Mouse (Mus musculus): ENCODE measurements around the gene Mtmr14. TPM values are rescaled to one million over a fixed set of nuclear protein-coding genes. Genes with fewer than 3 reads are reported as not detected.

Gene Mtmr14
- 42.0 and 45.1 TPM in 2 replicates for polyA plus RNA-seq (2016; fragmentation: Nextera tagmentation; extraction: Ambion mirVana)

- peak within 1 kb of the TSS; percentile 87 for H3K4me3 ChIP-seq
- no peaks in the 10 kb centered on the region for H3K27me3 ChIP-seq (ENCODE audit: poor library complexity, severe bottlenecking)
- DNase-seq (ENCODE audit: extremely low spot score, low spot score) = peak; percentile 99
- H3K9me3 ChIP-seq = no peaks in the 10 kb centered on the region
- under 1% methylated on average over 55 of the region's 55 CpGs for WGBS
- peaks cover 22% of the 10 kb centered on the region for H3K36me3 ChIP-seq (replicated peaks)
- peaks cover 26% of the 10 kb centered on the region for H3K4me1 ChIP-seq
- H3K27ac ChIP-seq = peak within 1 kb of the TSS; percentile 86
These were observed at the start of gene Mtmr14 for GRCm38 (mm10) chr6:113237542-113238270. Gene Mtmr14 (plus strand): TSS chr6:113237843.

GRCm38 (mm10) chr6:113193765-113194460 is 43.7 kb upstream of the Mtmr14 start:
- H3K4me1 ChIP-seq = peaks cover 29% of the 10 kb centered on the region
- H3K27ac ChIP-seq = 0 out of 2 replicates have a peak overlapping the region, but pooled peaks have one; percentile 36
- peak; percentile 56 for DNase-seq (ENCODE audit: extremely low spot score, low spot score)
- 3% methylated on average over 46 of the region's 46 CpGs for WGBS
- H3K9me3 ChIP-seq = no peaks in the 10 kb centered on the region
- peaks cover 7% of the 10 kb centered on the region; the same call in 1 of the 2 replicates for H3K36me3 ChIP-seq (replicated peaks)
- H3K4me3 ChIP-seq = peak overlapping the region; percentile 82
- H3K27me3 ChIP-seq (ENCODE audit: poor library complexity, severe bottlenecking) = peaks cover 50% of the 10 kb centered on the region

GRCm38 (mm10) chr6:113194517-113194840 is 43.2 kb upstream of the Mtmr14 start:
- 3% methylated on average over 5 of the region's 5 CpGs for WGBS
- Histone ChIP-seq H3K27ac (peak overlapping the region; percentile 91; the same call in 1 of the 2 replicates), H3K9me3 (no peaks in the 10 kb centered on the region), H3K36me3 (replicated peaks) (peaks cover 7% of the 10 kb centered on the region; the same call in 1 of the 2 replicates), H3K4me3 (peak overlapping the region; percentile 82), H3K27me3 (ENCODE audit: poor library complexity, severe bottlenecking) (peaks cover 50% of the 10 kb centered on the region), H3K4me1 (peaks cover 29% of the 10 kb centered on the region)
- peak; percentile 26 for DNase-seq (ENCODE audit: extremely low spot score, low spot score)

GRCm38 (mm10) chr6:113194841-113195595 is 42.6 kb upstream of the Mtmr14 start, which contains the start of gene Lhfpl4:
Gene Lhfpl4 (minus strand): TSS chr6:113195384.
- H3K27me3 ChIP-seq (ENCODE audit: poor library complexity, severe bottlenecking) = peaks cover 50% of the 10 kb centered on the region
- DNase-seq (ENCODE audit: extremely low spot score, low spot score) = peak; percentile 57

GRCm38 (mm10) chr6:113195596-113195992 is 42.0 kb upstream of the Mtmr14 start:
- peaks cover 7% of the 10 kb centered on the region; the same call in 1 of the 2 replicates for H3K36me3 ChIP-seq (replicated peaks)
- peak; percentile 18 for DNase-seq (ENCODE audit: extremely low spot score, low spot score)
- peak overlapping the region; percentile 91 for H3K27ac ChIP-seq
- peaks cover 29% of the 10 kb centered on the region for H3K4me1 ChIP-seq
- 14% methylated on average over 9 of the region's 9 CpGs for whole genome bisulfite sequencing
- H3K4me3 ChIP-seq = peak overlapping the region; percentile 82
- H3K9me3 ChIP-seq = no peaks in the 10 kb centered on the region
- H3K27me3 ChIP-seq (ENCODE audit: poor library complexity, severe bottlenecking) = peaks cover 50% of the 10 kb centered on the region

More at GRCm38 (mm10) chr6:113194841-113195595, 42.6 kb upstream of the Mtmr14 start, which contains the start of gene Lhfpl4:
- H3K4me1 ChIP-seq = peaks cover 29% of the 10 kb centered on the region
- peak within 1 kb of the TSS; percentile 91 for H3K27ac ChIP-seq
- H3K36me3 ChIP-seq (replicated peaks) = peaks cover 7% of the 10 kb centered on the region; the same call in 1 of the 2 replicates
- 1% methylated on average over 55 of the region's 66 CpGs for WGBS
- H3K4me3 ChIP-seq = peak within 1 kb of the TSS; percentile 82
- no peaks in the 10 kb centered on the region for H3K9me3 ChIP-seq

GRCm38 (mm10) chr6:113216280-113216679 is 21.4 kb upstream of the Mtmr14 start:
- H3K36me3 ChIP-seq (replicated peaks) = no peaks in the 10 kb centered on the region
- 77% methylated on average over 2 of the region's 2 CpGs for WGBS

GRCm38 (mm10) chr6:113225798-113226197 is 11.8 kb upstream of the Mtmr14 start:
- WGBS = 77% methylated on average over 4 of the region's 4 CpGs
- Histone ChIP-seq H3K4me1 (no peaks in the 10 kb centered on the region), H3K4me3 (no peak overlapping the region), H3K9me3 (peaks cover 4% of the 10 kb centered on the region; the same call in 1 of the 2 replicates), H3K27me3 (ENCODE audit: poor library complexity, severe bottlenecking) (no peaks in the 10 kb centered on the region), H3K36me3 (replicated peaks) (no peaks in the 10 kb centered on the region), H3K27ac (no peak overlapping the region)
- DNase-seq (ENCODE audit: extremely low spot score, low spot score) = no peak

More at GRCm38 (mm10) chr6:113216280-113216679, 21.4 kb upstream of the Mtmr14 start:
- no peaks in the 10 kb centered on the region for H3K4me1 ChIP-seq
- no peak for DNase-seq (ENCODE audit: extremely low spot score, low spot score)
- H3K27me3 ChIP-seq (ENCODE audit: poor library complexity, severe bottlenecking) = no peaks in the 10 kb centered on the region
- H3K27ac ChIP-seq = no peak overlapping the region
- no peak overlapping the region for H3K4me3 ChIP-seq
- peaks cover 5% of the 10 kb centered on the region; the same call in 1 of the 2 replicates for H3K9me3 ChIP-seq

- Histone ChIP-seq H3K27me3 (ENCODE audit: poor library complexity, severe bottlenecking) (no peaks in the 10 kb centered on the region), H3K27ac (no peak overlapping the region), H3K36me3 (replicated peaks) (no peaks in the 10 kb centered on the region), H3K9me3 (peaks cover 7% of the 10 kb centered on the region; the same call in 1 of the 2 replicates), H3K4me1 (no peaks in the 10 kb centered on the region), H3K4me3 (no peak overlapping the region)
- no peak for DNase-seq (ENCODE audit: extremely low spot score, low spot score)
These were observed 10.9 kb upstream of the Mtmr14 start for GRCm38 (mm10) chr6:113226705-113227104.

GRCm38 (mm10) chr6:113235141-113235540 is 2.5 kb upstream of the Mtmr14 start:
- 69% methylated on average over 5 of the region's 5 CpGs for WGBS
- no peak overlapping the region for H3K27ac ChIP-seq
- H3K9me3 ChIP-seq = peaks cover 3% of the 10 kb centered on the region; the same call in 1 of the 2 replicates
- H3K4me3 ChIP-seq = no peak overlapping the region
- H3K36me3 ChIP-seq (replicated peaks) = peaks cover 3% of the 10 kb centered on the region
- H3K27me3 ChIP-seq (ENCODE audit: poor library complexity, severe bottlenecking) = no peaks in the 10 kb centered on the region
- H3K4me1 ChIP-seq = peaks cover 24% of the 10 kb centered on the region
- DNase-seq (ENCODE audit: extremely low spot score, low spot score) = no peak

GRCm38 (mm10) chr6:113238442-113238841 is 799 bp downstream of the Mtmr14 start:
- H3K27me3 ChIP-seq (ENCODE audit: poor library complexity, severe bottlenecking) = no peaks in the 10 kb centered on the region
- H3K27ac ChIP-seq = no peak overlapping the region
- 48% methylated on average over 6 of the region's 6 CpGs for WGBS
- peaks cover 33% of the 10 kb centered on the region for H3K4me1 ChIP-seq
- no peak for DNase-seq (ENCODE audit: extremely low spot score, low spot score)
- no peaks in the 10 kb centered on the region for H3K9me3 ChIP-seq
- H3K36me3 ChIP-seq (replicated peaks) = peaks cover 28% of the 10 kb centered on the region
- peak overlapping the region; percentile 87 for H3K4me3 ChIP-seq

GRCm38 (mm10) chr6:113242753-113243152 is 5.1 kb downstream of the Mtmr14 start:
- Histone ChIP-seq H3K27ac (no peak overlapping the region), H3K36me3 (replicated peaks) (peaks cover 47% of the 10 kb centered on the region), H3K27me3 (ENCODE audit: poor library complexity, severe bottlenecking) (no peaks in the 10 kb centered on the region), H3K9me3 (no peaks in the 10 kb centered on the region), H3K4me3 (no peak overlapping the region), H3K4me1 (peaks cover 23% of the 10 kb centered on the region)
- 96% methylated on average over 1 of the region's 1 CpGs for WGBS
- DNase-seq (ENCODE audit: extremely low spot score, low spot score) = no peak

GRCm38 (mm10) chr6:113245585-113245984 is 7.9 kb downstream of the Mtmr14 start:
- Histone ChIP-seq H3K27me3 (ENCODE audit: poor library complexity, severe bottlenecking) (no peaks in the 10 kb centered on the region), H3K9me3 (no peaks in the 10 kb centered on the region), H3K4me1 (peaks cover 8% of the 10 kb centered on the region), H3K4me3 (no peak overlapping the region), H3K27ac (no peak overlapping the region), H3K36me3 (replicated peaks) (peaks cover 63% of the 10 kb centered on the region)
- DNase-seq (ENCODE audit: extremely low spot score, low spot score) = no peak
- WGBS = 91% methylated on average over 2 of the region's 2 CpGs

All from forebrain, embryonic 10.5 days (tissue).